Mouse (Mus musculus) kidney, postnatal 4 days (tissue): ENCODE data around the gene Usmg5.
A peak's percentile ranks its signal among the peaks of the same experiment; 100 is the strongest.

Experiments used
- DNase-seq, 2 experiments: peaks; one replicate each; pipeline ENCODE4 v3.0.0; 2021; ENCODE audit warnings: mixed read lengths in 2 of 2

Usmg5 gene

GRCm38 (mm10) chr19:47053471-47053870, 37.0 kb downstream of the Usmg5 start:
- DNase-seq: peak; percentile 37 to 54

- DNase-seq: no peak
These were observed 37.5 kb downstream of the Usmg5 start for GRCm38 (mm10) chr19:47052927-47053326.

GRCm38 (mm10) chr19:47050271-47051032, 40.0 kb downstream of the Usmg5 start, which contains the start of gene Pcgf6:
Gene Pcgf6 (minus strand): TSS chr19:47050906.
- peak; percentile 86 to 91 for DNase-seq

DNA sequence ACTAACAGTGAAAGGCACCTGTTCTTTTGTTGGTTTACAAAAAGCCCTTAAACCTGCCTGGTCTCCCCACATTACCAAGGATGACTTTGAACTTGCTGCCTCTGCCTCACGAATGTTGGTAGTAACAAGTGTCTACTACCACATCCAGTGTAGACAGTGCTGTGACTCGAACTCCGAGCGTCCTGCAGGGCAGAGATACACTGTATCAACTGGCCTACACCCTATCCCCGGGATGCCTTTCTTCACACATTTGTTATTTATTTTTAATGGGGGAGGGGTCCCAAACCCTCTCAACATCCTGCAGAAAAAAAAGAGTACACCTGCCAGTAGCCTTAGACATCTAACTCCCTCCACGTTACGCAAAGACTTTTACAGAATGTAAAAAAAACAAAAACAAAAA, 40.6 kb downstream of the Usmg5 start:
- no peak for DNase-seq

- DNase-seq: no peak
These were observed 41.4 kb downstream of the Usmg5 start for GRCm38 (mm10) chr19:47049061-47049460.

DNA sequence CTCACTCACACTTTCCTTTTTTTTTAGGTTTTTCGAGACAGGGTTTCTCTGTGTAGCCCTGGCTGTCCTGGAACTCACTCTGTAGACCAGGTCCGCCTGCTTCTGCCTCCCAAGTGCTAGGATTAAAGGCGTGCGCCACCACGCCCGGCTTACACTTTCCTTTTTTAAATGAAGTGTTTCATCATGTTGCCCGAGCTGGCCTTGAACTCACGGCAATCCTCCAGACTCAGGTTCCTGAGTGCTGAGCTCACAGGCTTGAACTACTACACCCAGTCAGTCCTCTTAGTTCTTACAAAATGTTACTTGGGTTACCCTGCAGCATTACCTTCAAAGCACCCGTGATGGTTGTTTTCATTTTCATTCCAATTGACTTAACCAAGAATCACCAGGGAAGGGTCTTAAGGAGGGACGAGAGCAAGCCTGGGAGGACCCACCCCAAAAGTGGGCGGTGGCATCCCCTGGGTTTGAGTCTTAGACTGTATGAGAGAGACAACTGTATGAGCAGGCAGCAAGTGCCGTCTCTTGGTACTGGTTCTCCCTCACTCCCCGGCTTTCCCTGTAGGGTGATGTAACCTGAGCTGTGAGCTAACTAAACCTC, 43.1 kb downstream of the Usmg5 start:
- no peak for DNase-seq

- no peak for DNase-seq
These were observed 44.1 kb downstream of the Usmg5 start for GRCm38 (mm10) chr19:47046343-47046742.

- DNase-seq: no peak
These were observed 46.8 kb downstream of the Usmg5 start for GRCm38 (mm10) chr19:47043608-47044007.

DNA sequence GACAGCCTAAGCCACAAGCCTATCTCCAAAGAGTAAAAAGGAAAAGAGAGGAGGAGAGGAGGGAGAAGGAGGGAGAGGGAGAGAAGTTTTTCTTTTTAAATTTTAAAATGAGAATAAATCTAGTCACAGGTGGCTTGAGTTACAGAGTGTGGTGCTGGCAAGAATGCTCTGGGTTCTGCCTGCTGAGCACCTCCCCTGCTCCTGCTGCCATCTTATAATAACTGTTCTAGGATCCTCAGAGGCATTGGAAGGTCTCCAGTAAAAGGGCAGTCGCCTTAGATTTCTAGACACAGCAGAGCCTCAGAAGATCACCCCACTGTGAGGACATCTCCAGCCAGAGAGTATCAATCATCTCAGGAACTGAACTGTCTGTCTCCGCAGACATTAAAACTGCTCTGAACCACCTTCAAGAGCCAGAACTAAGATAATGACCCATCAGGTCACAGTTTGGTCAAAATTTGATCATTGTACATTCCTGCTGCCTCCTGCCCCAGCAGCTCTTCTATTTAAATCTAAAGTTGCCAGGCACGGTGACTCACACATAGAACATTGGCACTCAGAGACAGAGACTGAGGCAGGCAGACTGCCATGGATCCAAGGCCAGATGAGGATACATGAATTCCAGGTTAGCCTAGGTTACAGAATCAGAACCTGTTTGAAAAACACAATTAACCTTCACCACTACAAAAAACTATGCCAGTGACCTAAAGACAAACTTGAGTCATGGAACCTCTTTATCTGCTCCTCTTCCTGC, 49.5 kb downstream of the Usmg5 start:
- no peak for DNase-seq

GRCm38 (mm10) chr19:47036596-47036995, 53.9 kb downstream of the Usmg5 start:
- no peak for DNase-seq

- DNase-seq: no peak
These were observed 55.5 kb downstream of the Usmg5 start for GRCm38 (mm10) chr19:47034916-47035315.
